Mouse (Mus musculus): ENCODE measurements around the gene AC124108.1.

DNA sequence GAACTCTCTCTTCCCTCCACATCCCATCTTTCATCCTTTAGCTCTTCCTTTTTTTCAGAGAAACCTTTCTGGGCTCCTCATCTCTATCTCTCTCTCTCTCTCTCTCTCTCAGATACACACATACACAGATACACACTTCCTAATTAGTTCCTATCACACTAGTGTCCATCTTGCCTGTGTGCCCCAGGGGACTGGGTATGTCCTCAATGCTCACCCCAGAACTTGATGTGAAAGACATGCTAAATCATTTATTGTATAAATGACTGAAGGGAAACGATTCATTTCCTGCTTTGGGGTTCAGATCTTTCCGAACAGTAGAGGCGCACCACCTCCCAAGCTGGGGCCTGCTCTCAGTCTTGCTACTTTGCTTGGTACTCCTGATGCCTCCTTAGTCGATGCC is 2.0 kb upstream of the AC124108.1 start:
- TF ChIP-seq ZC3H11A (IDR thresholded peaks at IDR 0.05; ENCODE audit: borderline replicate concordance, low read depth, low read length) (no peak), HCFC1 (IDR thresholded peaks at IDR 0.05; ENCODE audit: borderline replicate concordance, insufficient read depth, low read length) (no peak)
